Comparison of ENCODE assay signal across 12 mouse cellular contexts in genomic region chr16:25220552-25220951, GRCm38 (mm10).
DNase-seq lines count a peak whose midpoint lies in the region; ATAC-seq lines count a peak whose summit lies in the region.
"Had no signal": no experiment of that assay in that cellular context is flagged by ENCODE, and none has a peak within 500 bp of the region (broad histone marks: within the 10 kb centered on the region; RNA-seq: fewer than 3 reads in every experiment).

No protein-coding gene starts in this region.

- no peak overlapping the region for H3K27ac ChIP-seq in kidney, embryonic 15.5 days
- H3K27ac ChIP-seq in hindbrain, embryonic 10.5 days: no peak overlapping the region
- H3K27ac ChIP-seq: forebrain, embryonic 10.5 days; intestine, embryonic 15.5 days; midbrain, embryonic 15.5 days had no signal

- H3K4me3 ChIP-seq in kidney, embryonic 15.5 days (replicated peaks): no peak overlapping the region
- H3K4me3 ChIP-seq in hindbrain, embryonic 10.5 days: no peak overlapping the region
- H3K4me3 ChIP-seq: forebrain, embryonic 10.5 days; intestine, embryonic 15.5 days; midbrain, embryonic 15.5 days had no signal

- no peaks in the 10 kb centered on the region for H3K27me3 ChIP-seq in kidney, embryonic 15.5 days
- H3K27me3 ChIP-seq in hindbrain, embryonic 10.5 days (ENCODE audit: insufficient read depth, poor library complexity, severe bottlenecking): no peaks in the 10 kb centered on the region
- H3K27me3 ChIP-seq: intestine, embryonic 15.5 days; midbrain, embryonic 15.5 days had no signal

- H3K36me3 ChIP-seq in kidney, embryonic 15.5 days: no peaks in the 10 kb centered on the region
- no peaks in the 10 kb centered on the region for H3K36me3 ChIP-seq in hindbrain, embryonic 10.5 days
- H3K36me3 ChIP-seq: forebrain, embryonic 10.5 days; intestine, embryonic 15.5 days; midbrain, embryonic 15.5 days had no signal

- H3K4me2 ChIP-seq in kidney, embryonic 15.5 days: no peak overlapping the region
- H3K4me2 ChIP-seq: intestine, embryonic 15.5 days; midbrain, embryonic 15.5 days had no signal

- H3K4me1 ChIP-seq in kidney, embryonic 15.5 days: no peaks in the 10 kb centered on the region
- no peaks in the 10 kb centered on the region for H3K4me1 ChIP-seq in hindbrain, embryonic 10.5 days (replicated peaks)
- H3K4me1 ChIP-seq: forebrain, embryonic 10.5 days; intestine, embryonic 15.5 days; midbrain, embryonic 15.5 days had no signal

- ATAC-seq in kidney, embryonic 15.5 days (replicated peaks; ENCODE audit: low FRiP score): no peak
- ATAC-seq: intestine, embryonic 15.5 days; midbrain, embryonic 15.5 days; Patski had no signal

- H3K9ac ChIP-seq in kidney, embryonic 15.5 days: no peak overlapping the region
- H3K9ac ChIP-seq: intestine, embryonic 15.5 days; midbrain, embryonic 15.5 days had no signal

- WGBS in kidney, embryonic 15.5 days: 76% methylated on average over 6 of the region's 6 CpGs
- WGBS in hindbrain, embryonic 10.5 days: 86% methylated on average over 6 of the region's 6 CpGs

- H3K9me3 ChIP-seq in kidney, embryonic 15.5 days (replicated peaks): no peaks in the 10 kb centered on the region
- H3K9me3 ChIP-seq in hindbrain, embryonic 10.5 days: no peaks in the 10 kb centered on the region
- H3K9me3 ChIP-seq: forebrain, embryonic 10.5 days; intestine, embryonic 15.5 days; midbrain, embryonic 15.5 days had no signal

- DNase-seq in kidney, adult 11 months: peak; percentile 77
- DNase-seq in adrenal gland, adult 2 months: peak; percentile 93
- peak; percentile 91 for DNase-seq in gastrocnemius, postnatal 25 days
- DNase-seq in ovary, adult 18-20 months (ENCODE audit: low spot score): peak; percentile 82
- no peak for DNase-seq in natural killer cell, adult 2 months (ENCODE audit: low spot score in 2 of 2)
- DNase-seq in hindbrain, embryonic 10.5 days (ENCODE audit: low spot score): no peak
- no peak for DNase-seq in cerebellum, postnatal 25 days

Comparison
In these comparisons a context has a peak if more than half of its experiments do, and no peak if none do; other contexts are left out.
1. DNase-seq: peak in kidney, adult 11 months (single experiment), adrenal gland, adult 2 months (single experiment), gastrocnemius, postnatal 25 days (single experiment) and ovary, adult 18-20 months (single experiment); none in natural killer cell, adult 2 months (0 of 2), hindbrain, embryonic 10.5 days (single experiment) and cerebellum, postnatal 25 days (0 of 2).